Mouse (Mus musculus): Measurements from ENCODE around the gene Bcl9l. TPM values are rescaled to one million over a fixed set of nuclear protein-coding genes. Genes with fewer than 3 reads are reported as not detected.

Gene Bcl9l
- polyA plus RNA-seq, 1 experiment from 2014 or later = 9.2 TPM

- Histone ChIP-seq H3K27ac (no peak overlapping the region), H3K36me3 (no peaks in the 10 kb centered on the region), H3K9me3 (no peaks in the 10 kb centered on the region), H3K27me3 (no peaks in the 10 kb centered on the region), H3K4me3 (replicated peaks) (no peak overlapping the region), H3K4me1 (replicated peaks) (no peaks in the 10 kb centered on the region), H3K9ac (replicated peaks) (no peak overlapping the region), H3K4me2 (replicated peaks) (no peak overlapping the region)
- ATAC-seq = no peak
- WGBS = 91% methylated on average over 8 of the region's 8 CpGs
These were observed 66.0 kb downstream of the Bcl9l start for GRCm38 (mm10) chr9:44548412-44549152.

- H3K4me1 ChIP-seq (replicated peaks) = no peaks in the 10 kb centered on the region
- WGBS = 86% methylated on average over 10 of the region's 10 CpGs
- H3K4me2 ChIP-seq (replicated peaks) = no peak overlapping the region
- H3K27ac ChIP-seq = no peak overlapping the region
- H3K9ac ChIP-seq (replicated peaks) = no peak overlapping the region
- H3K27me3 ChIP-seq = no peaks in the 10 kb centered on the region
- H3K36me3 ChIP-seq = no peaks in the 10 kb centered on the region
- H3K9me3 ChIP-seq = no peaks in the 10 kb centered on the region
- no peak overlapping the region for H3K4me3 ChIP-seq (replicated peaks)
- no peak for ATAC-seq
These were observed 68.5 kb downstream of the Bcl9l start for GRCm38 (mm10) chr9:44551138-44551537.

- 82% methylated on average over 8 of the region's 8 CpGs for WGBS
- H3K4me2 ChIP-seq (replicated peaks) = no peak overlapping the region
- no peaks in the 10 kb centered on the region for H3K27me3 ChIP-seq
- ATAC-seq = no peak
- no peaks in the 10 kb centered on the region for H3K36me3 ChIP-seq
- no peaks in the 10 kb centered on the region for H3K4me1 ChIP-seq (replicated peaks)
- no peaks in the 10 kb centered on the region for H3K9me3 ChIP-seq
- no peak overlapping the region for H3K27ac ChIP-seq
- no peak overlapping the region for H3K9ac ChIP-seq (replicated peaks)
- H3K4me3 ChIP-seq (replicated peaks) = no peak overlapping the region
These were observed 69.5 kb downstream of the Bcl9l start for GRCm38 (mm10) chr9:44552161-44552560.

Other genes starting within 250 kb of the Bcl9l start
- gene Cbl, start 248.8 kb upstream of the Bcl9l start, polyA plus RNA-seq (2015; fragmentation: Nextera tagmentation; extraction: Ambion mirVana) = 26.2 and 28.5 TPM in 2 replicates
- not detected in 2 replicates for gene Ccdc153, start 242.1 kb upstream of the Bcl9l start, polyA plus RNA-seq (2015; fragmentation: Nextera tagmentation; extraction: Ambion mirVana)
- 0.48 and 0.64 TPM in 2 replicates for gene Pdzd3, start 231.4 kb upstream of the Bcl9l start, polyA plus RNA-seq (2015; fragmentation: Nextera tagmentation; extraction: Ambion mirVana)
- 3.3 and 3.5 TPM in 2 replicates for gene Nlrx1, start 214.2 kb upstream of the Bcl9l start, polyA plus RNA-seq (2015; fragmentation: Nextera tagmentation; extraction: Ambion mirVana)
- gene Abcg4, start 194.2 kb upstream of the Bcl9l start, polyA plus RNA-seq (2015; fragmentation: Nextera tagmentation; extraction: Ambion mirVana) = 17.3 and 18.1 TPM in 2 replicates
- 37.5 and 38.5 TPM in 2 replicates for gene Hinfp, start 177.2 kb upstream of the Bcl9l start, polyA plus RNA-seq (2015; fragmentation: Nextera tagmentation; extraction: Ambion mirVana)
- 23.0 and 27.3 TPM in 2 replicates for gene C2cd2l, start 162.5 kb upstream of the Bcl9l start, polyA plus RNA-seq (2015; fragmentation: Nextera tagmentation; extraction: Ambion mirVana)
- gene Dpagt1, start 156.8 kb upstream of the Bcl9l start, polyA plus RNA-seq (2015; fragmentation: Nextera tagmentation; extraction: Ambion mirVana) = 40.8 TPM in 2 replicates
- 193 and 209 TPM in 2 replicates for gene H2afx, start 148.1 kb upstream of the Bcl9l start, polyA plus RNA-seq (2015; fragmentation: Nextera tagmentation; extraction: Ambion mirVana)
- gene Hmbs, start 138.6 kb upstream of the Bcl9l start, polyA plus RNA-seq (2015; fragmentation: Nextera tagmentation; extraction: Ambion mirVana) = 72.3 and 72.9 TPM in 2 replicates
- gene Vps11, start 121.2 kb upstream of the Bcl9l start, polyA plus RNA-seq (2015; fragmentation: Nextera tagmentation; extraction: Ambion mirVana) = 41.2 and 41.6 TPM in 2 replicates
- gene Hyou1, start 103.3 kb upstream of the Bcl9l start, polyA plus RNA-seq (2015; fragmentation: Nextera tagmentation; extraction: Ambion mirVana) = 28.1 and 28.4 TPM in 2 replicates
- 34.7 and 35.9 TPM in 2 replicates for gene Slc37a4, start 86.0 kb upstream of the Bcl9l start, polyA plus RNA-seq (2015; fragmentation: Nextera tagmentation; extraction: Ambion mirVana)
- 1,334 and 1,353 TPM in 2 replicates for gene Rps25, start 75.7 kb upstream of the Bcl9l start, polyA plus RNA-seq (2015; fragmentation: Nextera tagmentation; extraction: Ambion mirVana)
- 357 and 364 TPM in 2 replicates for gene Trappc4, start 75.2 kb upstream of the Bcl9l start, polyA plus RNA-seq (2015; fragmentation: Nextera tagmentation; extraction: Ambion mirVana)
- 36.7 and 40.7 TPM in 2 replicates for gene Ccdc84, start 64.3 kb upstream of the Bcl9l start, polyA plus RNA-seq (2015; fragmentation: Nextera tagmentation; extraction: Ambion mirVana)
- not detected in 2 replicates for gene Foxr1, start 41.7 kb upstream of the Bcl9l start, polyA plus RNA-seq (2015; fragmentation: Nextera tagmentation; extraction: Ambion mirVana)
- not detected in 2 replicates for gene Upk2, start 27.8 kb upstream of the Bcl9l start, polyA plus RNA-seq (2015; fragmentation: Nextera tagmentation; extraction: Ambion mirVana)
- not detected in 2 replicates for gene Cxcr5, start 79.1 kb downstream of the Bcl9l start, polyA plus RNA-seq (2015; fragmentation: Nextera tagmentation; extraction: Ambion mirVana)
- gene Ddx6, start 122.1 kb downstream of the Bcl9l start, polyA plus RNA-seq (2015; fragmentation: Nextera tagmentation; extraction: Ambion mirVana) = 27.5 and 28.1 TPM in 2 replicates
- gene Treh, start 190.4 kb downstream of the Bcl9l start, polyA plus RNA-seq (2015; fragmentation: Nextera tagmentation; extraction: Ambion mirVana) = not detected in 2 replicates

Measured in midbrain, embryonic 13.5 days (tissue).